Mouse (Mus musculus): ENCODE measurements around the gene Rab13. TPM values are rescaled to one million over a fixed set of nuclear protein-coding genes. Genes with fewer than 3 reads are reported as not detected.
"Not testable (repeated sequence)": the region's sequence is repeated elsewhere in the genome, so short reads cannot be mapped to it uniquely, and the experiment has no call there.

The Rab13 gene
- polyA plus RNA-seq, 1 experiment from 2014 or later: 17.7 TPM

GRCm38 (mm10) chr3:90241669-90242358 is 28.3 kb downstream of the Rab13 start:
- Histone ChIP-seq H3K4me1 (ENCODE audit: control insufficient read depth, insufficient read depth, low read length) (peaks cover 13% of the 10 kb centered on the region; the same call in 1 of the 2 replicates), H3K9me3 (ENCODE audit: control insufficient read depth, low read length) (no peaks in the 10 kb centered on the region), H3K4me3 (ENCODE audit: low read length) (no peak overlapping the region), H3K36me3 (ENCODE audit: control insufficient read depth, insufficient read depth, low read length) (peaks cover 2% of the 10 kb centered on the region; the same call in 1 of the 2 replicates), H3K9ac (ENCODE audit: low read depth, low read length) (no peak overlapping the region), H3K4me2 (replicated peaks; ENCODE audit: low read depth, low read length) (no peak overlapping the region), H3K27me3 (ENCODE audit: control insufficient read depth, insufficient read depth, low read length) (no peaks in the 10 kb centered on the region), H3K27ac (ENCODE audit: low read depth, low read length) (no peak overlapping the region)
- WGBS: 86% methylated on average over 10 of the region's 10 CpGs
- ATAC-seq (ENCODE audit: low FRiP score, low TSS enrichment): no peak

DNA sequence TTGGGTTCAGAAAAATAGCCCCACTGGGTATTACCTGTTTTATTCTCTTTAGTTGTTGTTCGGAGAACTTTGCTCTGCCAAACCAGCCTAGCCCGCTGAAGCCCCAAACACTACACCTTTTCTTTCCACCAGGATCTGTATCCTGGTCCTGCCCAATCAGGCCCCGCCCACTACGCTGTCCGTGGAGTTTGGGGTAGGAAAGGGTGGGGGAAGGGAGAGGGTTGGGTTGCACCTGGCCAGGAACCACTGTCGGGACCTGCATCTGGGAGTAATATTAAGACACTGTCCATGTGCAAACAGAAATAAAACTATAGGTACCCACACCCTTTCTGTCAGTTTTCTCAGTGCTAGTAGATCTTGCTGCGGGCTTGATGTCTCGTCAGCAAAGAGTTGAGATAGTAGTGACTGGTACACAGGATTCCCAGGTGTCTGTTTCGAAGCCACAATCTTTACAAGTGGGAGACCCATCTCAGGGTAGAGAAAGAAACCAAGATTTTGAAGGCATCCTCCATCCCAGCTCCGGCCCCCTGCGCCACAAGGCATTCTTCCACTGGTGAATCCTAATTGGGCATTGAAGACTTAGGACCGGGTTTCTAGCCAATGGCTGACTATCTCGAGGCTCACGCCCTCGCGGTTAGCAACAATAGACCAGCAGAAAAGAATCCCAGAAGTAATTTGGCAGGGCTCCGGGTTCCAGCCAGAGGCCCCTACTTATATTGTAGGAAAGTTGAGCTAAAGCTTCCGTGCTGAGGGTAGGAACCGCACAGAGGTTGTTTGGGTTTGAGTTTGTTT is 29.7 kb downstream of the Rab13 start, which contains the start of gene Creb3l4:
Gene Creb3l4, minus strand, starts transcription at position 529 of the 792 bp plus-strand sequence.
- Histone ChIP-seq H3K4me2 (replicated peaks; ENCODE audit: low read depth, low read length) (peak within 1 kb of the TSS; percentile 78), H3K27ac (ENCODE audit: low read depth, low read length) (peak within 1 kb of the TSS; percentile 61; the same call in 1 of the 2 replicates), H3K4me1 (ENCODE audit: control insufficient read depth, insufficient read depth, low read length) (peaks cover 17% of the 10 kb centered on the region; the same call in 1 of the 2 replicates), H3K9me3 (ENCODE audit: control insufficient read depth, low read length) (no peaks in the 10 kb centered on the region), H3K27me3 (ENCODE audit: control insufficient read depth, insufficient read depth, low read length) (no peaks in the 10 kb centered on the region), H3K9ac (ENCODE audit: low read depth, low read length) (peak within 1 kb of the TSS; percentile 47), H3K36me3 (ENCODE audit: control insufficient read depth, insufficient read depth, low read length) (no peaks in the 10 kb centered on the region), H3K4me3 (ENCODE audit: low read length) (peak within 1 kb of the TSS; percentile 40)
- peak; percentile 66 for ATAC-seq (ENCODE audit: low FRiP score, low TSS enrichment)
- 3% methylated on average over 19 of the region's 19 CpGs for WGBS

GRCm38 (mm10) chr3:90245406-90245805 is 31.9 kb downstream of the Rab13 start:
- Histone ChIP-seq H3K9me3 (ENCODE audit: control insufficient read depth, low read length) (no peaks in the 10 kb centered on the region), H3K27me3 (ENCODE audit: control insufficient read depth, insufficient read depth, low read length) (no peaks in the 10 kb centered on the region), H3K36me3 (ENCODE audit: control insufficient read depth, insufficient read depth, low read length) (peaks cover 8% of the 10 kb centered on the region; the same call in 1 of the 2 replicates), H3K9ac (ENCODE audit: low read depth, low read length) (no peak overlapping the region), H3K4me3 (ENCODE audit: low read length) (no peak overlapping the region), H3K4me1 (ENCODE audit: control insufficient read depth, insufficient read depth, low read length) (peaks cover 23% of the 10 kb centered on the region), H3K4me2 (replicated peaks; ENCODE audit: low read depth, low read length) (no peak overlapping the region), H3K27ac (ENCODE audit: low read depth, low read length) (no peak overlapping the region)
- ATAC-seq (ENCODE audit: low FRiP score, low TSS enrichment): no peak
- 69% methylated on average over 2 of the region's 2 CpGs for WGBS

GRCm38 (mm10) chr3:90247630-90247959 is 34.1 kb downstream of the Rab13 start:
- ATAC-seq (ENCODE audit: low FRiP score, low TSS enrichment): no peak; the same call in 1 of the 2 replicates

DNA sequence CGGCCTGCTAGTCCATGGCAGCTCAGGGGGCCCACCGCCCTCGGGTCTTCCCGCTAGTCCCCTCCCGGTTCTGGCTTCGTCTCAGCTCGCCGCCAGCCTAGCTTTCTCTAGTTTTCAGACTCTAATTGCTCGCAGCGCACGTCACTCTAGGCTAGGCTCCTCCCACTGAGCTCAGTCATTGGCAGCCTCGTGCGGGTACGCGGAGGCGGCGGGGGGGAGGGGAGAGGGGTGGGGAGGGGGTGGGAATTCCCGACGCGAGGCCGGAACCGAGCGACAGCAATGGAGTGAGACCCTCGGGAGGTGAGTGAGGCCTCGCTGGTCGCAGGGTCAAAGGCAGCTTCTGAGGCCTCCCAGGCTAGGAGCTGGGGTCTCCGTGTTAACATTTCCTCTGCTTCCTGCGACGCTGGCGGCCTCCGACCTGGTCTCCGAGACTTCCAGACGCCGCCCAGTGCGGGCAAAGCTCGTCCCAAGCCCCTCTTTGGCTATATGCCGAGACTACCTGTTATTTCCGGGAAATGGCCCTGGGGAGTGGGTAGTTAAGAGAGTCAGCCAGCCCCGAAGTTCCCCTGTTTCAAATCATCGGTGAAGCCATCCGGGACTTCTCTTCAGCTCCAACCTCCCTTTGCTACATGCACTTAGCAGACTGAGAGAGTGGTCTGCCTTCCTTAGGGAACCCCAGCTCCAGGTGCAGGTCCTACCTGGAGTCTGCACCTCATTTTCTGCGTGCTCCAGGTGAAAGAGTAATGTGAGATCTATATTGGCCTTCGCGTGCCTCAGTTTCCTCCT is 34.7 kb downstream of the Rab13 start, which contains the start of gene Slc39a1:
Gene Slc39a1, plus strand, starts transcription at position 213 of the 786 bp plus-strand sequence.
- Histone ChIP-seq H3K27ac (ENCODE audit: low read depth, low read length) (peak within 1 kb of the TSS; percentile 94), H3K27me3 (ENCODE audit: control insufficient read depth, insufficient read depth, low read length) (no peaks in the 10 kb centered on the region), H3K36me3 (ENCODE audit: control insufficient read depth, insufficient read depth, low read length) (peaks cover 21% of the 10 kb centered on the region), H3K4me3 (ENCODE audit: low read length) (peak within 1 kb of the TSS; percentile 64), H3K4me1 (ENCODE audit: control insufficient read depth, insufficient read depth, low read length) (peaks cover 16% of the 10 kb centered on the region), H3K4me2 (replicated peaks; ENCODE audit: low read depth, low read length) (peak within 1 kb of the TSS; percentile 77), H3K9me3 (ENCODE audit: control insufficient read depth, low read length) (no peaks in the 10 kb centered on the region), H3K9ac (ENCODE audit: low read depth, low read length) (peak within 1 kb of the TSS; percentile 68)
- ATAC-seq (ENCODE audit: low FRiP score, low TSS enrichment): peak; percentile 96
- WGBS: under 1% methylated on average over 40 of the region's 44 CpGs

More at GRCm38 (mm10) chr3:90247630-90247959, 34.1 kb downstream of the Rab13 start:
- H3K4me2 ChIP-seq (replicated peaks; ENCODE audit: low read depth, low read length): peak overlapping the region; percentile 77
- H3K36me3 ChIP-seq (ENCODE audit: control insufficient read depth, insufficient read depth, low read length): peaks cover 21% of the 10 kb centered on the region
- peak overlapping the region; percentile 64 for H3K4me3 ChIP-seq (ENCODE audit: low read length)
- peaks cover 22% of the 10 kb centered on the region for H3K4me1 ChIP-seq (ENCODE audit: control insufficient read depth, insufficient read depth, low read length)
- H3K27ac ChIP-seq (ENCODE audit: low read depth, low read length): peak overlapping the region; percentile 94
- no peaks in the 10 kb centered on the region for H3K9me3 ChIP-seq (ENCODE audit: control insufficient read depth, low read length)
- H3K9ac ChIP-seq (ENCODE audit: low read depth, low read length): peak overlapping the region; percentile 68
- H3K27me3 ChIP-seq (ENCODE audit: control insufficient read depth, insufficient read depth, low read length): no peaks in the 10 kb centered on the region
- WGBS: 0% methylated on average over 3 of the region's 3 CpGs

- Histone ChIP-seq H3K4me3 (ENCODE audit: low read length) (peak overlapping the region; percentile 64), H3K9me3 (ENCODE audit: control insufficient read depth, low read length) (no peaks in the 10 kb centered on the region), H3K27ac (ENCODE audit: low read depth, low read length) (peak overlapping the region; percentile 89), H3K9ac (ENCODE audit: low read depth, low read length) (peak overlapping the region; percentile 68), H3K27me3 (ENCODE audit: control insufficient read depth, insufficient read depth, low read length) (no peaks in the 10 kb centered on the region), H3K36me3 (ENCODE audit: control insufficient read depth, insufficient read depth, low read length) (peaks cover 21% of the 10 kb centered on the region), H3K4me2 (replicated peaks; ENCODE audit: low read depth, low read length) (peak overlapping the region; percentile 77), H3K4me1 (ENCODE audit: control insufficient read depth, insufficient read depth, low read length) (peaks cover 11% of the 10 kb centered on the region)
- 0 out of 2 replicates have a peak, but pooled peaks have one; percentile 2 for ATAC-seq (ENCODE audit: low FRiP score, low TSS enrichment)
- 4% methylated on average over 10 of the region's 10 CpGs for WGBS
These were observed 35.2 kb downstream of the Rab13 start for GRCm38 (mm10) chr3:90248746-90249100.

GRCm38 (mm10) chr3:90250791-90251190 is 37.3 kb downstream of the Rab13 start:
- Histone ChIP-seq H3K9me3 (ENCODE audit: control insufficient read depth, low read length) (no peaks in the 10 kb centered on the region), H3K4me1 (ENCODE audit: control insufficient read depth, insufficient read depth, low read length) (peaks cover 16% of the 10 kb centered on the region), H3K27ac (ENCODE audit: low read depth, low read length) (no peak overlapping the region), H3K9ac (ENCODE audit: low read depth, low read length) (no peak overlapping the region), H3K4me3 (ENCODE audit: low read length) (no peak overlapping the region), H3K27me3 (ENCODE audit: control insufficient read depth, insufficient read depth, low read length) (no peaks in the 10 kb centered on the region), H3K4me2 (replicated peaks; ENCODE audit: low read depth, low read length) (no peak overlapping the region), H3K36me3 (ENCODE audit: control insufficient read depth, insufficient read depth, low read length) (peaks cover 21% of the 10 kb centered on the region)
- ATAC-seq (ENCODE audit: low FRiP score, low TSS enrichment): no peak
- 80% methylated on average over 6 of the region's 6 CpGs for WGBS

DNA sequence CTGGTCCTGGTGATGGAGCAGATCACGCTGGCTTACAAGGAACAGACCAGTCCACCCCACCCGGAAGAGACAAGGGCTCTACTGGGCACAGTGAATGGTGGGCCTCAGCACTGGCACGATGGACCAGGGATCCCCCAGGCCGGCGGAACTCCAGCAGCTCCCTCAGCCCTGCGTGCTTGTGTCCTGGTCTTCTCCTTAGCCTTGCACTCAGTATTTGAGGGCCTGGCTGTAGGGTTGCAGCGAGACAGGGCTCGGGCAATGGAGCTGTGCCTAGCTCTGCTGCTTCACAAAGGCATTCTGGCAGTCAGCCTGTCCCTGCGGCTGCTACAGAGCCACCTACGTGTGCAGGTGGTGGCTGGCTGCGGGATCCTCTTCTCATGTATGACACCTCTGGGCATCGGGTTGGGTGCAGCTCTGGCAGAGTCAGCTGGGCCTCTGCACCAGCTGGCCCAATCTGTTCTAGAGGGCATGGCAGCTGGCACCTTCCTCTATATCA is 38.3 kb downstream of the Rab13 start:
- WGBS: 96% methylated on average over 9 of the region's 12 CpGs
- H3K9me3 ChIP-seq (ENCODE audit: control insufficient read depth, low read length); H3K9ac ChIP-seq (ENCODE audit: low read depth, low read length); H3K4me3 ChIP-seq (ENCODE audit: low read length); H3K27ac ChIP-seq (ENCODE audit: low read depth, low read length); ATAC-seq (ENCODE audit: low FRiP score, low TSS enrichment); H3K27me3 ChIP-seq (ENCODE audit: control insufficient read depth, insufficient read depth, low read length); H3K4me2 ChIP-seq (replicated peaks; ENCODE audit: low read depth, low read length): not testable (repeated sequence)
- peaks cover 16% of the 10 kb centered on the region for H3K4me1 ChIP-seq (ENCODE audit: control insufficient read depth, insufficient read depth, low read length)
- peaks cover 21% of the 10 kb centered on the region for H3K36me3 ChIP-seq (ENCODE audit: control insufficient read depth, insufficient read depth, low read length)
